In the genomic region with DNA sequence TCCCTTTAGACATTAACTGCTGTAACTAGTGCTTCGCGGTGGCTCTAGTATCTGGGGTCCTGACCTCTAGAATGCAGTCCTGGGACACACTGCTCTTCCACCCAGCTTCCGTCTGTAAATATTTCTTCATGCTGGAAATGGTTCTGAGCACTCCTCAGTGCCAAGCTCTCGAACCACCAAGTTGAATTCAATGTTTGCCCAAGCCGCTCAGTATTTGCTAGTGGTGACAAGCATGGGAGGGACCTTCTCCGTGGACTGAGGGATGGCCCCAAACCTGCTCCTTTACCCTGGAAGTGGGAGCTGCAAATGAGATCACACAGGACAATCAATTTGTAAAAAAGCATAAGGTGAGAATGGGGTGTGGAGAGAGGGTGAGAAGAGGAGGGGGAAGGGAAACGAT, we compare ENCODE assay signal across 8 mouse cellular contexts.
A peak's percentile ranks its signal among the peaks of the same experiment; 100 is the strongest.
DNase-seq lines count a peak whose midpoint lies in the region; ATAC-seq and TF ChIP-seq lines count a peak whose summit lies in the region.

No protein-coding gene starts in this region.

- 85% methylated on average over 7 of the region's 7 CpGs for WGBS in embryonic facial prominence, embryonic 11.5 days
- 66% methylated on average over 7 of the region's 7 CpGs for WGBS in limb, embryonic 11.5 days
- 95% methylated on average over 7 of the region's 7 CpGs for WGBS in midbrain, embryonic 14.5 days

- intact Hi-C loops in gastrocnemius, adult 2 months (cut with DNase I) = loop anchor here (5.0 to 10.0 kb wide), 5 partner anchors 219 to 1513 kb away; partner anchors contain the start of genes Magi3, Rsbn1 and Wdr77

- no peaks in the 10 kb centered on the region for H3K9me3 ChIP-seq in embryonic facial prominence, embryonic 11.5 days (replicated peaks; ENCODE audit: control insufficient read depth, low read length)
- H3K9me3 ChIP-seq in limb, embryonic 11.5 days (ENCODE audit: control insufficient read depth, low read length) = no peaks in the 10 kb centered on the region
- no peaks in the 10 kb centered on the region for H3K9me3 ChIP-seq in midbrain, embryonic 14.5 days (ENCODE audit: control insufficient read depth, low read length)

- no peaks in the 10 kb centered on the region for H3K27me3 ChIP-seq in embryonic facial prominence, embryonic 11.5 days (ENCODE audit: control insufficient read depth, insufficient read depth, low read length)
- no peaks in the 10 kb centered on the region for H3K27me3 ChIP-seq in limb, embryonic 11.5 days (ENCODE audit: control insufficient read depth, insufficient read depth, low read length)
- H3K27me3 ChIP-seq in midbrain, embryonic 14.5 days (ENCODE audit: control insufficient read depth, insufficient read depth, low read length) = no peaks in the 10 kb centered on the region

- H3K36me3 ChIP-seq in embryonic facial prominence, embryonic 11.5 days (replicated peaks; ENCODE audit: control insufficient read depth, insufficient read depth, low read depth, low read length) = no peaks in the 10 kb centered on the region
- no peaks in the 10 kb centered on the region for H3K36me3 ChIP-seq in limb, embryonic 11.5 days (ENCODE audit: control insufficient read depth, insufficient read depth, low read length)
- H3K36me3 ChIP-seq in midbrain, embryonic 14.5 days (ENCODE audit: control insufficient read depth, insufficient read depth, low read length) = no peaks in the 10 kb centered on the region

- TF ChIP-seq CTCF in gastrocnemius, adult 2 months (IDR thresholded peaks at IDR 0.05) = no peak

- no peaks in the 10 kb centered on the region for H3K4me1 ChIP-seq in embryonic facial prominence, embryonic 11.5 days (ENCODE audit: control insufficient read depth, insufficient read depth, low read length)
- peaks cover 3% of the 10 kb centered on the region; the same call in 1 of the 2 replicates for H3K4me1 ChIP-seq in limb, embryonic 11.5 days (ENCODE audit: control insufficient read depth, insufficient read depth, low read length)
- H3K4me1 ChIP-seq in midbrain, embryonic 14.5 days (ENCODE audit: control insufficient read depth, insufficient read depth, low read length) = 0 out of 2 replicates have a peak, but pooled peaks cover 3% of the 10 kb centered on the region

- peak overlapping the region; percentile 73 for H3K4me3 ChIP-seq in gastrocnemius, adult 2 months
- no peak overlapping the region for H3K4me3 ChIP-seq in embryonic facial prominence, embryonic 11.5 days (ENCODE audit: low read depth, low read length)
- H3K4me3 ChIP-seq in limb, embryonic 11.5 days (ENCODE audit: low read depth, low read length) = no peak overlapping the region
- H3K4me3 ChIP-seq in midbrain, embryonic 14.5 days (replicated peaks; ENCODE audit: low read depth, low read length) = no peak overlapping the region

- ATAC-seq in embryonic facial prominence, embryonic 11.5 days (replicated peaks; ENCODE audit: insufficient number of reproducible peaks, low FRiP score, low TSS enrichment, low read depth) = no peak
- no peak for ATAC-seq in limb, embryonic 11.5 days (ENCODE audit: insufficient number of reproducible peaks, low FRiP score, low TSS enrichment, low read depth)
- no peak for ATAC-seq in midbrain, embryonic 14.5 days (ENCODE audit: low FRiP score, low TSS enrichment)

- no peak overlapping the region for H3K4me2 ChIP-seq in embryonic facial prominence, embryonic 11.5 days (ENCODE audit: low read depth, low read length)
- peak overlapping the region; percentile 29; the same call in 1 of the 2 replicates for H3K4me2 ChIP-seq in limb, embryonic 11.5 days (ENCODE audit: low read depth, severe bottlenecking)
- peak overlapping the region; percentile 52 for H3K4me2 ChIP-seq in midbrain, embryonic 14.5 days (ENCODE audit: low read length)

- H3K27ac ChIP-seq in gastrocnemius, adult 2 months = peak overlapping the region; percentile 76
- H3K27ac ChIP-seq in embryonic facial prominence, embryonic 11.5 days (replicated peaks; ENCODE audit: low read depth, low read length) = 0 out of 2 replicates have a peak overlapping the region, but pooled peaks have one; percentile 16
- no peak overlapping the region for H3K27ac ChIP-seq in limb, embryonic 11.5 days (replicated peaks; ENCODE audit: low read depth, low read length)
- peak overlapping the region; percentile 66 for H3K27ac ChIP-seq in midbrain, embryonic 14.5 days (replicated peaks; ENCODE audit: low read depth, low read length)

- no peak for DNase-seq in gastrocnemius, adult 2 months
- DNase-seq in gastrocnemius, adult 18-20 months (ENCODE audit: low spot score) = no peak
- no peak for DNase-seq in embryonic facial prominence, embryonic 11.5 days (ENCODE audit: low spot score)
- DNase-seq in limb, embryonic 11.5 days (ENCODE audit: low spot score) = peak; percentile 27
- no peak for DNase-seq in midbrain, embryonic 14.5 days
- DNase-seq in thymus, adult 18-20 months = no peak
- DNase-seq in adrenal gland, postnatal 36 days = no peak
- no peak for DNase-seq in left cerebral cortex, adult 8-10 months (ENCODE audit: low spot score in 2 of 2)

- no peak overlapping the region; the same call in 1 of the 2 replicates for H3K9ac ChIP-seq in embryonic facial prominence, embryonic 11.5 days (replicated peaks; ENCODE audit: low read length)
- H3K9ac ChIP-seq in limb, embryonic 11.5 days (ENCODE audit: low read length) = peak overlapping the region; percentile 56
- peak overlapping the region; percentile 34; the same call in 1 of the 2 replicates for H3K9ac ChIP-seq in midbrain, embryonic 14.5 days (replicated peaks; ENCODE audit: low read length)
